Mouse (Mus musculus) macrophage (primary cell): ENCODE results near the gene Brinp3. TPM values are rescaled to one million over a fixed set of nuclear protein-coding genes. Genes with fewer than 3 reads are reported as not detected.

Source experiments
- H3K27ac ChIP-seq: fragments of 350-480 bp; formaldehyde crosslinking; 2 replicates; pipeline ENCODE4 v1.9.0; 2021
- H3K36me3 ChIP-seq: fragments of 350-480 bp; formaldehyde crosslinking; 2 replicates; pipeline ENCODE4 v1.9.0; 2021; ENCODE audit errors: inconsistent target
- H3K4me3 ChIP-seq: fragments of 350-480 bp; formaldehyde crosslinking; 2 replicates; pipeline ENCODE4 v1.9.0; 2021; ENCODE audit errors: inconsistent target
- H3K79me2 ChIP-seq: fragments of 350-480 bp; formaldehyde crosslinking; 2 replicates; pipeline ENCODE4 v1.9.0; 2021; ENCODE audit errors: inconsistent target
- WGBS: methylation state at CpG from one replicate; pipeline ENCODE4 v1.1.7; 2026; ENCODE audit warnings: inconsistent platforms; ENCODE audit not compliant: missing documents; 5-methylcytosine and 5-hydroxymethylcytosine counted together
- polyA plus RNA-seq: library from polyadenylated mRNA; stranded (reverse); fragments of 250-400 nt; gene quantifications from 3 replicates; pipeline ENCODE4 v1.2.4, GENCODE M21; 2018; ENCODE audit warnings: inconsistent platforms
- total RNA-seq, 78 experiments: library from RNA; depleted of rRNA; stranded (reverse); fragments of 250-400 nt; gene quantifications; 1 replicate in 9 of 78; 2 replicates in 24 of 78; 3 replicates in 43 of 78; 4 replicates in 2 of 78; pipeline ENCODE4 v1.2.4; 2018; ENCODE audit warnings: inconsistent platforms in 56 of 78

Brinp3 gene
- total RNA-seq (2018; cell fraction: chromatin; rRNA removed), result not detected
- total RNA-seq (2018; cell fraction: cytosol; rRNA removed), result not detected
- total RNA-seq (2018; cell fraction: nucleus; rRNA removed), result not detected
- not detected in 3 replicates for polyA plus RNA-seq

DNA sequence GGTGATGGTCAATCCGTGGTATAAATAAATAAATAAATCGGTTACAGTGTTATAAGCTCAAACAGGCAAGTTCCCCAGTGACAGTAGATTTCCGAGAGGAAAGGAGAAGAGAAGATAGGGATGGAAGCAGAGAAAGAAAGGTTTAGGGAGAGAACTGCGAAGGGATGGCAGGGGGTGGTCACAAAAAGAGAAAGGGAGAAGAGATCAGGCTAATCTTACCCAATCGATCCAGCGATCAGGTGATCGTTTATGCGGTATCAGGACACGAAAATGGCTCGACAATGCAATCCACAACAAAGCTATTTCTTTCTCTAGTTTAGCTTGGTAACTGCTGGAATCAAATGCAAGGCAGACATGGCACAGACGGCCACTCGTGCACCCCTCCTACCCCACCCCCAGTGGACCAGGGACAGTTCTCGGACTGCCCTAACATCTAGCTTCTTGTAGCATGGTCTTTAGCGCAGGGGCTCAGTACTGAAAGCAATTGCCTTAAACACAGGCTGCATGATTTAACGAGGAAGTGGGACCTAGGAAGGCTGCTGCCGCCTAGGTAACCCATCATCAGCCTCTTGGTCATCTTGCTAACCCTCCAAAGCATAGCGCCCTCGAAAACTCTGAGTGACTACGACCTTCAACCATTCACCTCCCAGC is at the start of gene Brinp3:
Brinp3 (plus strand) TSS at position 80 of the 651 bp plus-strand sequence.
- WGBS, result 5% methylated on average over 19 of the region's 19 CpGs
- no peak within 1 kb of the TSS for H3K27ac ChIP-seq
- no peak within 1 kb of the TSS for H3K4me3 ChIP-seq
- no peaks in the 10 kb centered on the region for H3K36me3 ChIP-seq
- H3K79me2 ChIP-seq, result no peaks in the 10 kb centered on the region

DNA sequence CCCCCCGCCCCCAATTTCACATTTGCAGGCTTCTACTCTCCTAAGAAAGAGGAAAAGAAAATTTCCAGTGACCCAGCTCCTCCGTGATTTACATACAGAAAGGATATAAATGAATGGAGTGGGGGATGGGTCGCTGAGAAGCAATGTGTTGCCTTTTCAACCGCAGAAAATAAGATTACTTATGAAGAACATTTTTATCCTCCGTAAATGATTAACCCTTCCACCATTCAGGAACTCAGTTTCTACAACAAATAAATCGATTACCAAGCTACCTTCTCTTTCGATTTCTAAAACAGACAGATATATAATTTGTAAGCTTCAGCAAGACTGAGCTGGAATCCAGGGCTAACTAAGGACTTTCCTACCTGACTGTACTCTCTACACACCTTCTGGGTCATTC is 339 bp upstream of the Brinp3 start:
- H3K27ac ChIP-seq, result no peak overlapping the region
- WGBS, result 15% methylated on average over 7 of the region's 7 CpGs
- H3K4me3 ChIP-seq, result no peak overlapping the region
- no peaks in the 10 kb centered on the region for H3K79me2 ChIP-seq
- H3K36me3 ChIP-seq, result no peaks in the 10 kb centered on the region

DNA sequence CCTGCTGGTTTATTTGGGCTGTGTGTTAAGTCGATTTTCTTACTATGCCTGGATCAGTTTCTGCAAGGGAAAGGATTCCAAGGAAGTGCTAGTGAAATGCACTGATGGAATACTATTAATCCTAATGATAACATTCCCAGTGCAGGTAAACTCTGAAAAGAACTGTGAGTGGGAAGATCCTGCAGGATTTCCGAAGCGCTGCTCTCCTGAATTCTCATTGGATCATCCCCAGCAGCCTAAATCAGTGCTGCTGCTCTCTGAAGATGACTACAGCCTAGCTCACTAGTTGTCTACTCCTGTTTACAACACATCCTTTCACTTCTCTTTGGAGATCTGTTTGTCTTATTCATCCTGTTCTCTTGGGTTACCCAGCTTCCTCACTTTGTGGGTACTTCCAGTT is 826 bp downstream of the Brinp3 start:
- H3K4me3 ChIP-seq, result no peak overlapping the region
- H3K79me2 ChIP-seq, result no peaks in the 10 kb centered on the region

DNA sequence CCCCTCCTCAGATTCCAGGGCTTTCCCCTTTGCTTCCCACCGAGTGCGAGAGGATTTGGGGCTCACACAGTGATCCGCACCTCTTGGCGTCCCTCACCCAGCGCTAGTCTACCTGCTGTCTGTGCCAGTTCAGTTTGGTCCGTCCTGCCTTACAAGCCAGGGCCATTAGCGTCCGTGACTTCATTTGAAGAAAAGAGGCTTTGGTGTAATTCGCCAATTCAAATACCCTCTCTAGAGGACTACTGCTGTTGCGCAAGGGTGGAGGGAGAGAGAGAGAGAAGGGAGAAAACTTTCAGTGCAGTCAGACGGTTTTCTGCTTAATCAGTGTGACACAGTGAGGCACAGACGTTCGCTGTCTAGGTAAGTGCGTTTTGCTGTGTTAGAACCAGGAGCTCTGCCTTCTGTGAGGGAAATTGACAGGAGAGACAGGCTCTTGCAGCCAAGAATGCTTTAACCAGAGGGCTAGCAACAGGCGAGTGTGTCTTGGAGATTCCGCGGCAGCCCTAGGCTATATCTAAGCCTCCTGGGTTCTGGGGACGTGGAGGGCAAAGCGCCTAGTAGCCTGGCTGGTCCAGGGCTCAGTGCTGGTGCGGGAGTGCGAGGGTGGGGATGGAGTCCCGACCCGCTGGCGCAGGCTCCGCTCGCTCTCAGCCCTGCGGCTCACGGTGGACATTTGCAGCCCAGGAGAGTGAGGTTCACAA is 3.0 kb downstream of the Brinp3 start:
- Histone ChIP-seq H3K79me2 (no peaks in the 10 kb centered on the region), H3K27ac (no peak overlapping the region), H3K36me3 (no peaks in the 10 kb centered on the region), H3K4me3 (no peak overlapping the region)
- WGBS, result 3% methylated on average over 28 of the region's 28 CpGs

More for the DNA sequence above, 826 bp downstream of the Brinp3 start:
- 13% methylated on average over 3 of the region's 3 CpGs for WGBS
- Histone ChIP-seq H3K27ac (no peak overlapping the region), H3K36me3 (no peaks in the 10 kb centered on the region)

DNA sequence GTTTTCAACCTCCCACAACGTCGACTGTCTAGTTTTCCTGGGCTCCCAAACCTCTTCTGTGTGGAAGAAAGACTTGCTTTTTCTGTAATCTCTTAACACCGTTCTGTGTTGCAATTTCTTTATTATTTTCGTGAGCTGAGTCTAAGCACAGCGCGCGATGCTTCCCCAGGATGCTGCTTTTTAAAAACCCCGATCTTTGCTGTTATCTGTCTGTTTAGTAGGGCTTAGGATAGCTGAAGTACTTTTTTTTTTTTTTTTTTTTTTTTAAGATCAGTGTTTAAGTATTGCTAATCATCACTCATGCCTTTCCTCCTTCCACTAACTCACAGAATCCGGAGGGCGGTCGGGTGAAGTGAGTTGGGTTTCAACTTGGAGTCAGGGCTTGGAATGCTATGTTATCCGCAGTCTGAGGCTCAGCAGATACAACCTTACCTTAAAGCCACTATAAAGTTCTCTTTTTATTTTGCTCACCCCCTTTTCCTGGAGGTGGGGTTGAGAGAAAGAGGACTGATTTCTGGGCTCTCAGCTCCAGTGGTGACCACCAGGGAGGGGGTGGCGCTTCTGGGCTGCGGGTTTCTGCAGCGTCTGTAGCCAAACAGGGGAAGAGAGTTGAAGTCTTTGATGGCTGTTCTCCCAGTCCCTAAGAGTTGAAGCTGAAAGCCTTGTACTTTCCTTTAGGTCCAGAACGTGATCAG is 3.7 kb downstream of the Brinp3 start:
- H3K27ac ChIP-seq, result no peak overlapping the region
- H3K36me3 ChIP-seq, result no peaks in the 10 kb centered on the region
- no peak overlapping the region for H3K4me3 ChIP-seq
- WGBS, result 3% methylated on average over 16 of the region's 16 CpGs
- no peaks in the 10 kb centered on the region for H3K79me2 ChIP-seq

DNA sequence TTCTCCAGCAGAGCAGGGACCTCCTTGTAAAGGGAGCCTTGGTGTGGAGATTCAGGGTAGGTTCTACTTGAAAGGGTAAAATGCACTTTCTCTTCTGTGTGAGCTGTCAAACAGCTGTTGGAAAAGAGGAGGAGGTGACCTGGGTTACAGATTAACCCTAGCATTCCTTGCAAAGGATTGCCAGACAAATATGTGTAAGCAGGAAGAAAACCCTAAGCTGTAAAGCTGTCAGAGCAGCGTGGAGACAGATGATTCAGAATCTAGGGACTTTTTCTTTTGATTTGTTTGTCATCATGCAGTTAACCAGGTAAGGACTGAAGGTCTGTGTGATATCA is 4.2 kb downstream of the Brinp3 start:
- Histone ChIP-seq H3K27ac (no peak overlapping the region), H3K36me3 (no peaks in the 10 kb centered on the region), H3K79me2 (no peaks in the 10 kb centered on the region), H3K4me3 (no peak overlapping the region)
- WGBS, result 7% methylated on average over 1 of the region's 1 CpGs

DNA sequence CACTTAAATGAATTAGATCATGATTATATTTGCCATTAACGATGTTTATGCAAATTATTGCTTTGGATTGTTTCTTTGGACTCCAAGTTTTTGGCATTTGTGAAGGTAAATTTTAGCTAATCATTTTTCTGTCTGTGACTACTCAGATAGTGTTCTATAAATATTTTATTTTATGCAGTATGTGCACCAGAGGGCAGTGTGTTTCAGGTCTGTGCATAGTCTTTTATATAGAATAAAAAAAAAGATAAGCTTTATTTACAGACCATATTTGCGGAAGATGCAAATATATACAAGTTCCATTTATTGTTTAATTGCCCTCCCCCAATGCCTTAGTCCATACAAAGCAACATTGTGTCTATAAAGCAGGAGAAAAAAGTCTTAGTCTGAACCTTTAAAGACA is 20.8 kb downstream of the Brinp3 start:
- no peak overlapping the region for H3K4me3 ChIP-seq
- no peaks in the 10 kb centered on the region for H3K79me2 ChIP-seq
- WGBS, result 85% methylated on average over 2 of the region's 2 CpGs
- no peaks in the 10 kb centered on the region for H3K36me3 ChIP-seq
- H3K27ac ChIP-seq, result no peak overlapping the region

DNA sequence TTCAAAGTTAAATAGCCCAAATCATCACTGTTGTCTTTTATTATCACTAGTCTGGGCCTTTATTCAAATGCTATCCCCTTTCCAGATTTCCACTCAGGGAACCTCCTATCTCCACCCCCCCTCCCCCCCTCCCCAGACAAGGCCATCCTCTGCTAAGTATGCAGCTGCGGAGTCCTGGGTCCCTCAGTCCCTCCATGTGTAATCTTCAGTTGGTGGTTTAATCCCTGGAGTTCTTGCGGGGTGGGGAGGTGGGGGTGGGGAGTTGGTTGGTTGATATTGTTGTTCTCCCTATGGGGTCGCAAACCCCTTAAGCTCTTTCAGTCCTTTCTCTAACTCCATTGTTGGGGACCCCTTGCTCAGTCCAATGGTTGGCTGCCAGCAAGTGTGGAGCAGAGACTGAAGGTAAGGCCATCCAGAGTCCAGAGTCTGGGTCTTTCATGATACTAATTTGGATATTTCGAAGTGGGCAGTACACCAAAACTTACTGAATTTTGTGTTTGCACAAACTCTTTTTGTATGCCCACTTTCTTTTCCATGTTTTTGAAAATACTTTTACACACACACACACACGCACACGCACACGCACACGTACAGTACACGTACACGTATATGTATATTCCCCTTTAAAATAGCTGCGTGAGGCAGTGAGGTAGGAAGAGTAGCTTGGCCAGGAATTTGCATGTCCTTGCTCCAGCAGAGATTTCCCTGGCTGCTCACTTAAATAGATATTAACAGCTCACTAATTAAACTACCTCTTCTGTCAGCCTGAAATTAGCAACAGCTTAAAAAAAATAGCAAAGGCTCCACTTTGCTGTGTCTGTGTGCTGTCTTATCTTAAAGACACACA is 29.4 kb downstream of the Brinp3 start:
- no peaks in the 10 kb centered on the region for H3K79me2 ChIP-seq
- H3K4me3 ChIP-seq, result no peak overlapping the region
- no peaks in the 10 kb centered on the region for H3K36me3 ChIP-seq
- WGBS, result 77% methylated on average over 11 of the region's 11 CpGs
- no peak overlapping the region for H3K27ac ChIP-seq

DNA sequence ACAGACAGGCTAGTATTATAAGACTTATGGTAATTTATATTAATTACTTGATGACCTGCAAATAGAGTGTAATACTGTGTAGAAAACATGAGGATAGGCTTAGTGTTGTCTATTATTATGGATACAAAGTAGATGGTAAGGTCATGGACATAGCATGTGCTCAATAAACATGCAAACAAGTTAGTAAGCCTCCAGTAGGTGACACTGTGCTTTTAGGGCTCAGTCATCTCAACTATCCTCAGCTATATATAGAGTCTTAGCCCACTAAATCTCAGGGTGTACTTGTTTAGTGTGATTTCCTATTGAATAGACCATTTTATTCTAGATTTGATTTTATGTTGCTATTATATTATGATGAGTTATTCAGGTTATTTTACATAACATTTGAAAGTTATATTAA is 34.0 kb downstream of the Brinp3 start:
- Histone ChIP-seq H3K79me2 (no peaks in the 10 kb centered on the region), H3K36me3 (no peaks in the 10 kb centered on the region), H3K4me3 (no peak overlapping the region), H3K27ac (no peak overlapping the region)

DNA sequence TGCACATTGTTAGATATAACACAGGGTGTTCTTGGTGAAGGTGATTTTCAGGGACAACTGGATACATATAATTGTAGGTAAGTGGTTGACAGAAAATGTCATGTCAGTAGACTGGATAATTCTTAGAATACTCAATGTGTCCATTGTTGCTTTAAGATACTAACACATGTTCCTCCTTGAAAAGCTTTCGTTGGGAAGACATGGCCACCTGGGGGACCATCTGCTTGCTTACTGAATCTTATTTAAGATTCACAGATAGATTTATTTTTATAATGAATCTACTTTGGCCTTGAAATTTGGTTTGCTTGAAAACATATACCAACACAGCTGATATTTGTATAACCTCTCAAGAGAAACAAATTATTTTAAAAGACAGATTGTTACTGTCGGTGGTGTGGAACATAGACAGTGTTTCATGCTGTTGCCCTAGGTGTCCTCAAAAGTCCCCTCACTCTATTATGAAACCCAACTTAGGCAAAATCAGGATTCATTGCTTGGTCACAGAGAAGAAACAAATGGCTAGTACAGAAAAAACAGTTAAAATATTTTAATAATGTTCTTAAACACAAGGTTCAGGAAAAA is 52.4 kb downstream of the Brinp3 start:
- Histone ChIP-seq H3K4me3 (no peak overlapping the region), H3K79me2 (no peaks in the 10 kb centered on the region), H3K36me3 (no peaks in the 10 kb centered on the region), H3K27ac (no peak overlapping the region)
- 77% methylated on average over 2 of the region's 2 CpGs for WGBS

DNA sequence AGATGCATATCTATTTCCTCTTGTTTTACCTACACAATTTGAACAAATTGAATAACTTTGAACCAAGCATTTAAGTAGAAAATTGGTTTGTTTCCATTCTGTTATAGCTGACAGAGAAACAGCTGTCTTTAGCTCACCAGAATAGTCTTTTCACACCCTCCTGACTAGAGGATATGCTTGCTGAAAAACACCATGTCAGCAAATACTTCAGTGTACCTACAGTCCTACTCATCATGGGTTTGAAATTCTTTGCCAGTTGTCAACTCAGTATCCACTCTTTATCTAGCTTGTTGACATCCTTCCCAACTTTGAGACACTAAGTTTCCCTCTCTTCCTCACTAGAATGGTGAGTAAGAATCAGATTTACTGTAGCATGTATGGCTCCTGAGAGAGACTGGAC is 62.4 kb downstream of the Brinp3 start:
- Histone ChIP-seq H3K79me2 (no peaks in the 10 kb centered on the region), H3K4me3 (no peak overlapping the region), H3K36me3 (no peaks in the 10 kb centered on the region), H3K27ac (no peak overlapping the region)

DNA sequence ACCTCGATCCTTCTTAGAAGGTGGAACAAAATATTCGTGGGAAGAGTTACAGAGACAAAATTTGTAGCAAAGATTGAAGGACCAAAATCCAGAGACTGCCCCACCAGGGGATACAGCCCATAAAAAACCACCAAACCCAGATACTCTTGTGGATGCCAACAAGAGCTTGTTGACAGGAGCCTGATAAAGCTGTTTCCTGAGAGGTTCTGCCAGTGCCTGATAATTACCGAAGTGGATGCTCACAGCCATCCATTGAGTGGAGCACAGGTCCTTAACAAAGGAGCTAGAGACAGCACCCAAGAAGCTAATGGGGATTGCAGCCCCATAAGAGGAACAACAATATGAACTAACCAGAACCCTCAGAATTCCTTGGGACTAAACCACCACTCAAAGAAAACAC is 67.6 kb downstream of the Brinp3 start:
- no peaks in the 10 kb centered on the region for H3K79me2 ChIP-seq
- no peaks in the 10 kb centered on the region for H3K36me3 ChIP-seq
- no peak overlapping the region for H3K4me3 ChIP-seq
- WGBS, result 73% methylated on average over 3 of the region's 3 CpGs
- no peak overlapping the region for H3K27ac ChIP-seq

DNA sequence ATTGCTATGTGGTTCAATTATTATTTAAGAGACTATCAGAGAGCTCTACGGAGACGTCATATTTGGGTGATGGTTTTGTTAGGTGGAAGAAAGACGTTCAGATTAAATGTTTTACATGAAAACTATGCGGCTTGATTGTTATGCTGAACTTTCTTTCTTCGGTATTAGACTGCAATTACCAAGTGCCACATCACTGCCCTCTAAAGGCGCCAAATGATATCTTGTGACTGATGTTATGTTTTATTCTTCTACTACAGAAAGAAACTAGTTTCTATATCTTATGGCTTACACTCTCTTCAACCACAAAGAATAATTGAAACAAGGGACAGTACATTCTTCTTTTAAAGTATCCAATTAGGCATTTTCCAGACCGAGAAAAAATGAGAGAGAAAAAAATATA is 89.6 kb downstream of the Brinp3 start:
- H3K27ac ChIP-seq, result no peak overlapping the region
- no peaks in the 10 kb centered on the region for H3K36me3 ChIP-seq
- H3K79me2 ChIP-seq, result no peaks in the 10 kb centered on the region
- WGBS, result 84% methylated on average over 7 of the region's 7 CpGs
- H3K4me3 ChIP-seq, result no peak overlapping the region

DNA sequence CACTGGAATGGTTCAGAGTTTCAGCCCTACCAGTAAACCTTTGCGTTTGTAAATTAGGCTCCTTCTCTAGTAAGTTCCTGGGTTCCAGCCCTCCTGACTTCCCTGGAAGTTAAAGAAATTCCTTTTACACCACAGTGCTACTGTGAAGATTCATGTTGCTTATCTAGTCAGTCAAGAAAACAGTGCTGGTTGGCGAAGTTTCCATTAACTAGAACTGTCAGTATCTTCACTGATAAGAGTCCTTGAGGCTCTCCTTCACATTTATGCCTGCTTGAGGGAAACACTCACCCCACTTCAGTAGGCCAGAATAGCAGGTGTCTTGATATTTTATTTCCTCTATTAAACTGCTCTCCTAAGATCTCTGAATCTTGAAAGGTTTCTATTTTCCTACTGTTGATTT is 138.3 kb downstream of the Brinp3 start:
- no peak overlapping the region for H3K27ac ChIP-seq
- H3K36me3 ChIP-seq, result no peaks in the 10 kb centered on the region
- no peak overlapping the region for H3K4me3 ChIP-seq
- H3K79me2 ChIP-seq, result no peaks in the 10 kb centered on the region
- WGBS, result 78% methylated on average over 2 of the region's 2 CpGs
